Mouse (Mus musculus) embryonic facial prominence, embryonic 15.5 days (tissue): ENCODE measurements around the gene Cstad. TPM values are rescaled to one million over a fixed set of nuclear protein-coding genes. Genes with fewer than 3 reads are reported as not detected.

Source experiments
- ATAC-seq: fragments of 200-750 bp; cut with Nextera tagmentation; 2 replicates; pipeline ENCODE4 v1.8.0; 2017; ENCODE audit warnings: low read depth, moderate TSS enrichment; ENCODE audit not compliant: insufficient number of reproducible peaks, low FRiP score, low TSS enrichment
- H3K27ac ChIP-seq: fragments of 300-500 bp; sonication (generic); replicated peaks from 2 replicates; pipeline ENCODE4 v1.5.1; 2015; ENCODE audit warnings: mild to moderate bottlenecking, inconsistent platforms
- H3K27me3 ChIP-seq: fragments of 300-500 bp; sonication (generic); 2 replicates; pipeline ENCODE4 v1.6.1; 2015; ENCODE audit warnings: inconsistent platforms
- H3K36me3 ChIP-seq: fragments of 300-500 bp; sonication (generic); 2 replicates; pipeline ENCODE4 v1.6.1; 2015; ENCODE audit warnings: mild to moderate bottlenecking, inconsistent platforms
- H3K4me1 ChIP-seq: fragments of 300-500 bp; sonication (generic); 2 replicates; pipeline ENCODE4 v1.6.1; 2015; ENCODE audit warnings: inconsistent platforms
- H3K4me2 ChIP-seq: fragments of 300-500 bp; sonication (generic); replicated peaks from 2 replicates; pipeline ENCODE4 v1.6.1; 2015; ENCODE audit warnings: mild to moderate bottlenecking, inconsistent platforms
- H3K4me3 ChIP-seq: fragments of 300-500 bp; sonication (generic); replicated peaks from 2 replicates; pipeline ENCODE4 v1.5.1; 2015; ENCODE audit warnings: mild to moderate bottlenecking, inconsistent platforms
- H3K9ac ChIP-seq: fragments of 300-500 bp; sonication (generic); 2 replicates; pipeline ENCODE4 v1.6.1; 2015; ENCODE audit warnings: inconsistent platforms
- H3K9me3 ChIP-seq: fragments of 300-500 bp; sonication (generic); replicated peaks from 2 replicates; pipeline ENCODE4 v1.6.1; 2016; ENCODE audit warnings: inconsistent platforms
- WGBS: fragments of 180-500 bp; shearing (Covaris S2); methylation state at CpG from one replicate; pipeline ENCODE4 v1.1.7; 2015; 5-methylcytosine and 5-hydroxymethylcytosine counted together
- polyA plus RNA-seq: library from polyadenylated mRNA; unstranded; fragments of >200 nt; fragmentation: Nextera tagmentation; extraction: Ambion mirVana; gene quantifications from 2 replicates; pipeline ENCODE4 v1.2.1, GENCODE M21; 2015

The Cstad gene
- polyA plus RNA-seq, 1 experiment from 2014 or later, result 3.2 TPM

- ATAC-seq, result no peak
- H3K4me1 ChIP-seq, result no peaks in the 10 kb centered on the region
- 55% methylated on average over 14 of the region's 14 CpGs for WGBS
- H3K27ac ChIP-seq, result no peak overlapping the region
- H3K4me2 ChIP-seq, result no peak overlapping the region
- no peaks in the 10 kb centered on the region for H3K36me3 ChIP-seq
- H3K27me3 ChIP-seq, result no peaks in the 10 kb centered on the region
- no peaks in the 10 kb centered on the region for H3K9me3 ChIP-seq
- no peak overlapping the region for H3K4me3 ChIP-seq
- no peak overlapping the region for H3K9ac ChIP-seq
These were observed 34.4 kb downstream of the Cstad start for GRCm38 (mm10) chr2:30629038-30629761.

GRCm38 (mm10) chr2:30629860-30630259 lies 35.0 kb downstream of the Cstad start:
- Histone ChIP-seq H3K4me3 (no peak overlapping the region), H3K4me1 (no peaks in the 10 kb centered on the region), H3K27ac (no peak overlapping the region), H3K27me3 (no peaks in the 10 kb centered on the region), H3K36me3 (no peaks in the 10 kb centered on the region), H3K4me2 (no peak overlapping the region), H3K9me3 (no peaks in the 10 kb centered on the region), H3K9ac (no peak overlapping the region)
- WGBS, result 73% methylated on average over 4 of the region's 4 CpGs
- ATAC-seq, result peak; percentile 39

- no peaks in the 10 kb centered on the region for H3K27me3 ChIP-seq
- H3K36me3 ChIP-seq, result no peaks in the 10 kb centered on the region
- peak overlapping the region; percentile 19 for H3K27ac ChIP-seq
- 50% methylated on average over 5 of the region's 5 CpGs for WGBS
- no peak overlapping the region for H3K4me3 ChIP-seq
- no peak overlapping the region for H3K4me2 ChIP-seq
- H3K9ac ChIP-seq, result no peak overlapping the region
- H3K9me3 ChIP-seq, result no peaks in the 10 kb centered on the region
- peaks cover 31% of the 10 kb centered on the region for H3K4me1 ChIP-seq
- ATAC-seq, result no peak
These were observed 41.4 kb downstream of the Cstad start for GRCm38 (mm10) chr2:30636266-30636671.

GRCm38 (mm10) chr2:30637991-30638390 lies 43.2 kb downstream of the Cstad start:
- peaks cover 37% of the 10 kb centered on the region for H3K4me1 ChIP-seq
- H3K27me3 ChIP-seq, result no peaks in the 10 kb centered on the region
- WGBS, result 87% methylated on average over 6 of the region's 6 CpGs
- H3K4me2 ChIP-seq, result no peak overlapping the region
- H3K27ac ChIP-seq, result 0 out of 2 replicates have a peak overlapping the region, but pooled peaks have one; percentile 7
- ATAC-seq, result no peak
- no peaks in the 10 kb centered on the region for H3K9me3 ChIP-seq
- no peaks in the 10 kb centered on the region for H3K36me3 ChIP-seq
- no peak overlapping the region for H3K4me3 ChIP-seq
- no peak overlapping the region for H3K9ac ChIP-seq

GRCm38 (mm10) chr2:30640021-30640481 lies 45.2 kb downstream of the Cstad start:
- no peak overlapping the region for H3K9ac ChIP-seq
- 12% methylated on average over 11 of the region's 11 CpGs for WGBS
- H3K36me3 ChIP-seq, result no peaks in the 10 kb centered on the region
- no peaks in the 10 kb centered on the region for H3K27me3 ChIP-seq
- H3K27ac ChIP-seq, result peak overlapping the region; percentile 69
- ATAC-seq, result peak; percentile 43; the same call in 1 of the 2 replicates
- peaks cover 37% of the 10 kb centered on the region for H3K4me1 ChIP-seq
- no peak overlapping the region for H3K4me2 ChIP-seq
- no peak overlapping the region for H3K4me3 ChIP-seq
- no peaks in the 10 kb centered on the region for H3K9me3 ChIP-seq

GRCm38 (mm10) chr2:30642810-30643209 lies 48.0 kb downstream of the Cstad start:
- Histone ChIP-seq H3K4me2 (no peak overlapping the region), H3K4me3 (no peak overlapping the region), H3K4me1 (peaks cover 36% of the 10 kb centered on the region), H3K9me3 (no peaks in the 10 kb centered on the region), H3K27me3 (no peaks in the 10 kb centered on the region), H3K36me3 (no peaks in the 10 kb centered on the region), H3K27ac (peak overlapping the region; percentile 22; the same call in 1 of the 2 replicates), H3K9ac (no peak overlapping the region)
- 30% methylated on average over 5 of the region's 5 CpGs for WGBS
- ATAC-seq, result no peak; the same call in 1 of the 2 replicates

GRCm38 (mm10) chr2:30643422-30643821 lies 48.6 kb downstream of the Cstad start:
- H3K4me1 ChIP-seq, result peaks cover 36% of the 10 kb centered on the region
- H3K27me3 ChIP-seq, result no peaks in the 10 kb centered on the region
- no peak overlapping the region for H3K9ac ChIP-seq
- WGBS, result 54% methylated on average over 7 of the region's 7 CpGs
- H3K9me3 ChIP-seq, result no peaks in the 10 kb centered on the region
- no peak overlapping the region for H3K4me3 ChIP-seq
- no peak overlapping the region for H3K4me2 ChIP-seq
- no peaks in the 10 kb centered on the region for H3K36me3 ChIP-seq
- H3K27ac ChIP-seq, result peak overlapping the region; percentile 22; the same call in 1 of the 2 replicates
- no peak for ATAC-seq

- Histone ChIP-seq H3K9ac (no peak overlapping the region), H3K27ac (peak overlapping the region; percentile 67), H3K4me2 (no peak overlapping the region), H3K36me3 (no peaks in the 10 kb centered on the region), H3K4me1 (peaks cover 39% of the 10 kb centered on the region), H3K9me3 (no peaks in the 10 kb centered on the region), H3K27me3 (no peaks in the 10 kb centered on the region), H3K4me3 (no peak overlapping the region)
- WGBS, result 28% methylated on average over 5 of the region's 5 CpGs
- peak; percentile 14 for ATAC-seq
These were observed 52.0 kb downstream of the Cstad start for GRCm38 (mm10) chr2:30646833-30647232.

GRCm38 (mm10) chr2:30647303-30647881 lies 52.6 kb downstream of the Cstad start:
- peaks cover 43% of the 10 kb centered on the region for H3K4me1 ChIP-seq
- H3K27me3 ChIP-seq, result no peaks in the 10 kb centered on the region
- H3K27ac ChIP-seq, result peak overlapping the region; percentile 67
- 10% methylated on average over 11 of the region's 11 CpGs for WGBS
- peak; percentile 67 for ATAC-seq
- no peak overlapping the region for H3K4me2 ChIP-seq
- H3K4me3 ChIP-seq, result no peak overlapping the region
- no peaks in the 10 kb centered on the region for H3K9me3 ChIP-seq
- H3K36me3 ChIP-seq, result no peaks in the 10 kb centered on the region
- no peak overlapping the region for H3K9ac ChIP-seq

- Histone ChIP-seq H3K4me3 (no peak overlapping the region), H3K4me1 (peaks cover 45% of the 10 kb centered on the region), H3K27me3 (no peaks in the 10 kb centered on the region), H3K9ac (no peak overlapping the region), H3K36me3 (no peaks in the 10 kb centered on the region), H3K9me3 (no peaks in the 10 kb centered on the region), H3K4me2 (no peak overlapping the region), H3K27ac (peak overlapping the region; percentile 44; the same call in 1 of the 2 replicates)
- WGBS, result 28% methylated on average over 13 of the region's 13 CpGs
- no peak for ATAC-seq
These were observed 53.1 kb downstream of the Cstad start for GRCm38 (mm10) chr2:30647882-30648494.

- peak overlapping the region; percentile 55 for H3K27ac ChIP-seq
These were observed 55.4 kb downstream of the Cstad start for GRCm38 (mm10) chr2:30650249-30650648.

More at GRCm38 (mm10) chr2:30650249-30650648, 55.4 kb downstream of the Cstad start:
- H3K36me3 ChIP-seq, result no peaks in the 10 kb centered on the region
- 38% methylated on average over 9 of the region's 9 CpGs for whole genome bisulfite sequencing
- no peak for ATAC-seq
- H3K9me3 ChIP-seq, result no peaks in the 10 kb centered on the region
- peaks cover 60% of the 10 kb centered on the region for H3K4me1 ChIP-seq
- H3K4me2 ChIP-seq, result no peak overlapping the region
- H3K4me3 ChIP-seq, result no peak overlapping the region
- H3K9ac ChIP-seq, result no peak overlapping the region
- H3K27me3 ChIP-seq, result no peaks in the 10 kb centered on the region
